Mouse (Mus musculus) embryonic facial prominence, embryonic 10.5 days (tissue): ENCODE data around the gene Exoc6b. TPM values are rescaled to one million over a fixed set of nuclear protein-coding genes. Genes with fewer than 3 reads are reported as not detected.

Source experiments
- DNase-seq: peaks from one replicate; pipeline ENCODE4 v3.0.0-alpha.2; 2017; ENCODE audit warnings: low spot score
- H3K27ac ChIP-seq: fragments of 300-500 bp; sonication (generic); replicated peaks from 2 replicates; pipeline ENCODE4 v1.5.1; 2016; ENCODE audit warnings: mild to moderate bottlenecking
- H3K27me3 ChIP-seq: fragments of 300-500 bp; sonication (generic); replicated peaks from 2 replicates; pipeline ENCODE4 v1.6.1; 2016; ENCODE audit warnings: low read depth, mild to moderate bottlenecking; ENCODE audit not compliant: poor library complexity, severe bottlenecking
- H3K36me3 ChIP-seq: fragments of 300-500 bp; sonication (generic); replicated peaks from 2 replicates; pipeline ENCODE4 v1.6.1; 2016; ENCODE audit warnings: mild to moderate bottlenecking, moderate library complexity
- H3K4me1 ChIP-seq: fragments of 300-500 bp; sonication (generic); 2 replicates; pipeline ENCODE4 v1.6.1; 2016
- H3K4me3 ChIP-seq: fragments of 300-500 bp; sonication (generic); 2 replicates; pipeline ENCODE4 v1.5.1; 2016; ENCODE audit warnings: mild to moderate bottlenecking, moderate library complexity
- H3K9me3 ChIP-seq: fragments of 300-500 bp; sonication (generic); 2 replicates; pipeline ENCODE4 v1.6.1; 2016; ENCODE audit warnings: mild to moderate bottlenecking
- WGBS: fragments of 180-500 bp; shearing (Covaris S2); methylation state at CpG from one replicate; pipeline ENCODE4 v1.1.7; 2016; 5-methylcytosine and 5-hydroxymethylcytosine counted together
- polyA plus RNA-seq: library from polyadenylated mRNA; unstranded; fragments of >200 nt; fragmentation: Nextera tagmentation; extraction: Ambion mirVana; gene quantifications from 2 replicates; pipeline ENCODE4 v1.2.1, GENCODE M21; 2016

Exoc6b gene
- polyA plus RNA-seq, 1 experiment from 2014 or later, result 27.4 TPM

- no peak for DNase-seq
- Histone ChIP-seq H3K36me3 (0 out of 2 replicates have a peak, but pooled peaks cover 3% of the 10 kb centered on the region), H3K9me3 (no peaks in the 10 kb centered on the region), H3K4me1 (no peaks in the 10 kb centered on the region), H3K27me3 (no peaks in the 10 kb centered on the region), H3K27ac (no peak overlapping the region), H3K4me3 (no peak overlapping the region)
These were observed 228.2 kb downstream of the Exoc6b start for GRCm38 (mm10) chr6:84841138-84841537.

GRCm38 (mm10) chr6:84807546-84807945 is 261.8 kb downstream of the Exoc6b start:
- DNase-seq, result no peak
- Histone ChIP-seq H3K27ac (no peak overlapping the region), H3K36me3 (peaks cover 4% of the 10 kb centered on the region; the same call in 1 of the 2 replicates), H3K4me1 (no peaks in the 10 kb centered on the region), H3K4me3 (no peak overlapping the region), H3K9me3 (no peaks in the 10 kb centered on the region), H3K27me3 (no peaks in the 10 kb centered on the region)
- 92% methylated on average over 7 of the region's 7 CpGs for WGBS

DNA sequence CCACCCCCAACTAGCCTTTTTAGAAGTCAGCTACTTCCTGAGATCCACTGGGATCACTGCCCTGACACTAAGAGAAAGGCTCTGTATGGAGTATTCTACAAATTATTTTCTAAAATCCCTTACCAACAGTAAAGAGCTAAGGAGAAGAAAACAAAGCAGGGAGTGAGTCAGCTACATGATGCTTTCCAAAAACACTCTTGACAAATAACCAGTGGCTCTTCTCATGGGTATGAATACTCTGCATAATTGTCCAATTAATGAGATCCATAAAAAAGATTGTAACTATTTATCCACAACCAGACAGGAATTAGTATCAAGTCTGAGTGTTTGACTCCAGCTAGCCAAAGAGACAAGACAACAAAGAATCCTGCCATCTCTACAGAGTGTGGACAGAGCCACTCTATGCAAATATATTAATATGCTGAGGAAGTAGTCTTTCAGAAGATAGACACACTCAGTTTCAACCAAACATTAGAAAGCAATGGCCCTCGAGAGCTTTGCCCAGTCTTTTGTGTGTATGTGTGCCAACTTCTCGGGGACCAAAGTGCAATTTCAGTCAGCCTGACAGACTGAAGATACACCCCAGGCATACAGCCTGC is 263.1 kb downstream of the Exoc6b start:
- WGBS, result 89% methylated on average over 2 of the region's 2 CpGs
- no peak for DNase-seq
- no peak overlapping the region for H3K27ac ChIP-seq
- H3K36me3 ChIP-seq, result no peaks in the 10 kb centered on the region
- no peaks in the 10 kb centered on the region for H3K27me3 ChIP-seq
- H3K4me3 ChIP-seq, result no peak overlapping the region
- H3K9me3 ChIP-seq, result no peaks in the 10 kb centered on the region
- H3K4me1 ChIP-seq, result no peaks in the 10 kb centered on the region

DNA sequence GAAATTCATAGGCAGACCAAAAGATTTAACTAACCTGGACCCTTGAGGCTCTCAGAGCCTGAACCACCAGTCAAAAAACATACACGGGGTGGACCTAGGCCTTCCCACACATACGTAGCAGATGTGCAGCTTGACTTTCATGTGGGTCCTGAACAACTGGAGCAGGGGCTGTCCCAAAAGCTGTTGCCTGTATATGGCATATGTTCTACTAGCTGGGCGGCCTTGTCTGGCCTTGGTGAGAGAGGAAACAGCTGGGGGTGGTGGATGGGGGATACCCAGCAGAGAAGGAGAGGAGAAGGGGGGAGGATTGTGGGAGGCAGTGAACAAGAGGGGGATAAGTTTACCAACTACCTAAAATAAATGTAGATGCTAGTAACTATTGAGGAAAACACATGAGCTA is 270.6 kb downstream of the Exoc6b start:
- Histone ChIP-seq H3K27ac (no peak overlapping the region), H3K9me3 (no peaks in the 10 kb centered on the region), H3K4me1 (peaks cover 29% of the 10 kb centered on the region), H3K27me3 (no peaks in the 10 kb centered on the region), H3K4me3 (no peak overlapping the region), H3K36me3 (no peaks in the 10 kb centered on the region)
- WGBS, result 85% methylated on average over 3 of the region's 3 CpGs
- no peak for DNase-seq

GRCm38 (mm10) chr6:84783994-84784393 is 285.3 kb downstream of the Exoc6b start:
- 77% methylated on average over 2 of the region's 2 CpGs for WGBS
- DNase-seq, result no peak

DNA sequence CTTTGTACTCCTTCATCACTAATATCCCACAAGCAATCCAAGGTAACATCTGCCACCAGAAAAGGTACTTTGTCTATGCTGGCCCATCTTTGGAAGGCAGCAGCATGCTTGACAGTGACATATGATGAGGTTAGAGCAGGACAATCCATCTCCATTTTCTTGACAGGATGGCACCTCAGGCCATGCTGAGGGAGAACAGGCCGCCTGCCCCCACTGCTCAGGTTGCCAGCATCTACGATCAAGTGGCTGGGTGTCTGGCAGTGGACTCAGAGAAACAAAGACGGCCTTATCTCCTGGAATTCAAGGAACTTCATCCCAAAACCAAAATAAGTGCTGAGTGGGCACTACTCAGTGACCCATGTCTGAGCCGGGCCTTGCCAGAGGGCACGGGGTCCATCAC is 289.3 kb downstream of the Exoc6b start:
- Histone ChIP-seq H3K27me3 (no peaks in the 10 kb centered on the region), H3K4me3 (no peak overlapping the region), H3K36me3 (no peaks in the 10 kb centered on the region), H3K9me3 (no peaks in the 10 kb centered on the region), H3K27ac (peak overlapping the region; percentile 37), H3K4me1 (peaks cover 25% of the 10 kb centered on the region)
- peak; percentile 42 for DNase-seq
- 28% methylated on average over 5 of the region's 5 CpGs for WGBS

More at GRCm38 (mm10) chr6:84783994-84784393, 285.3 kb downstream of the Exoc6b start:
- Histone ChIP-seq H3K36me3 (no peaks in the 10 kb centered on the region), H3K27ac (no peak overlapping the region), H3K9me3 (no peaks in the 10 kb centered on the region), H3K27me3 (no peaks in the 10 kb centered on the region), H3K4me3 (no peak overlapping the region), H3K4me1 (peaks cover 12% of the 10 kb centered on the region)

- H3K9me3 ChIP-seq, result no peaks in the 10 kb centered on the region
- H3K27me3 ChIP-seq, result no peaks in the 10 kb centered on the region
- H3K4me3 ChIP-seq, result no peak overlapping the region
- DNase-seq, result peak; percentile 13
- H3K4me1 ChIP-seq, result peaks cover 25% of the 10 kb centered on the region
- WGBS, result 70% methylated on average over 5 of the region's 5 CpGs
- peak overlapping the region; percentile 25; the same call in 1 of the 2 replicates for H3K27ac ChIP-seq
- no peaks in the 10 kb centered on the region for H3K36me3 ChIP-seq
These were observed 290.3 kb downstream of the Exoc6b start for GRCm38 (mm10) chr6:84778970-84779369.

GRCm38 (mm10) chr6:84775908-84776307 is 293.4 kb downstream of the Exoc6b start:
- no peak for DNase-seq
- H3K4me3 ChIP-seq, result no peak overlapping the region
- H3K9me3 ChIP-seq, result no peaks in the 10 kb centered on the region
- H3K27ac ChIP-seq, result no peak overlapping the region
- no peaks in the 10 kb centered on the region for H3K27me3 ChIP-seq
- H3K4me1 ChIP-seq, result peaks cover 31% of the 10 kb centered on the region
- WGBS, result 29% methylated on average over 1 of the region's 1 CpGs
- no peaks in the 10 kb centered on the region for H3K36me3 ChIP-seq

GRCm38 (mm10) chr6:84755266-84755665 is 314.0 kb downstream of the Exoc6b start:
- H3K27ac ChIP-seq, result no peak overlapping the region
- 67% methylated on average over 3 of the region's 3 CpGs for WGBS
- H3K4me3 ChIP-seq, result no peak overlapping the region
- no peaks in the 10 kb centered on the region for H3K4me1 ChIP-seq
- DNase-seq, result no peak
- no peaks in the 10 kb centered on the region for H3K27me3 ChIP-seq
- no peaks in the 10 kb centered on the region for H3K9me3 ChIP-seq
- H3K36me3 ChIP-seq, result no peaks in the 10 kb centered on the region

DNA sequence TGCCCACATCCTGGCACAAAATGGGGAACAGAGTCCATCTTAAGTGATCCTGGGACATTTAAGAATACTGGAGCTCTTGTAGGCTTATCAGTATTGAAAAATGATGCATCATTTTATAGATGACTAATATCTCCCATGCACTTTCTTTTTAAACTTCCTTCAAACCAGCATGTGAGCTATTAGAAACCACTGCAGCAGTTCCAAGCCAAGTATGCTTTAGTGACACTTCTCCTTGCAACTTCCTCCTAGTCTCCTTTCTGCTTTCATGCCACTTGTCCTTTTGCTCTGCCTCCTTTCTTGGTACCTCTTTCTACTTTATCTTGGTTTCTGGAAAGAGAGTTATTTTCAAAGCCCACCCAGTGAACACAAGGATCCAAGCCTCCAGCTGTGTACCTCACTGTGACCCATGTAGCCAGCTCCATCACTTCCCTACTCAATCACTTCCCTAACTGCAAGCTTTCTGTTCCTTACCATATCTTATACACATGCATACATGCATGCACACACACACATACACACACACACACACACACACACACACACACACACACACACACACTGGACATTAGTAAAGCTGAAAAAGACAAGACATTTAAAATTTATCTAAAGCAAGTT is 316.4 kb downstream of the Exoc6b start:
- Histone ChIP-seq H3K4me3 (no peak overlapping the region), H3K27ac (no peak overlapping the region), H3K4me1 (no peaks in the 10 kb centered on the region), H3K27me3 (no peaks in the 10 kb centered on the region), H3K9me3 (no peaks in the 10 kb centered on the region), H3K36me3 (no peaks in the 10 kb centered on the region)
- no peak for DNase-seq

DNA sequence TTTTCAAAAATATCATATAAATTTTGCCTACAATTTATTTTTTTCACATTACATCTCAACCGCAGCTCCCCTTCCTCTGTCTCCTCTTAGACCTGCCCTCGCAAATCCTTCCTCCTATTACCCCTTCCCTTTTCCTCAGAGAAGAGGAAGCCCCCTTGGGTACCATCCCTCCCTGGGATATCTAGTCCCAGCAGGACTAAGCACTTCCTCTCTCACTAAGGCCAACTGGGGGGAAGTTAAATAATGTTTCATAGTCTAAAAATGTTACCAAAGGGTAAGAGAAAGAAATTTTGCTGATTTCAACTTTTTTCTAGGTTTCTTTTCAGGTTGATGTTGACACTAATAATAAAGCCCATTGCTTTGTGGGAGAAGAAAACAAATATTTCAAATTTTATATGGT is 317.9 kb downstream of the Exoc6b start:
- 84% methylated on average over 2 of the region's 2 CpGs for WGBS
- H3K9me3 ChIP-seq, result no peaks in the 10 kb centered on the region
- no peak overlapping the region for H3K27ac ChIP-seq
- H3K27me3 ChIP-seq, result no peaks in the 10 kb centered on the region
- H3K36me3 ChIP-seq, result no peaks in the 10 kb centered on the region
- H3K4me3 ChIP-seq, result no peak overlapping the region
- no peak for DNase-seq
- H3K4me1 ChIP-seq, result 0 out of 2 replicates have a peak, but pooled peaks cover 4% of the 10 kb centered on the region

DNA sequence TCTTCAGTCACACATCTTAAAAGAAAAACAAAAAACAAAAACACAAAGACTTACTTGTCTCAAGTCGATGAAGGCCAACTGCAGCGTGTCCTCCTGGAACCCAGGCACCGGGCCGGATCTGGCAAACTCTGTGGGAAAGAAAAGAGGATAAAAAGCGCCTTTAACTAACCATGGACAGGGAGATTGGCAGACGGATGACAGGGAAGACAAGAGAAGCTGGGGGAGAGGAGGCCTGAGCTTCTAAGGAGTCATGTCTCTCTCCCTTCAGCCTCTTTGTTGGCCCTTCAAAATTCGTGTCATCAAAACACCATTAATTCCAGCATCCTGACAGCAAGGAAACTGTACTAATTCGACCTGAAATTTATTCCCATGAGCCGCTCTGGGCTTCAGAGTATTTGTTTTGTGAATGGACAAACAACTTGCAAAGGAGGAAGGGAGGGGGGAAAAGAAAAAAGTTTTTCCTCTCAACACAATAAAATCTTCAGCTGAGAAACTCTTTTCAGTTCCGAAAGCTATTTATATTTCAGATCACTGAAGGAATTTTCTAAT is 322.4 kb downstream of the Exoc6b start:
- Histone ChIP-seq H3K27ac (no peak overlapping the region), H3K4me1 (0 out of 2 replicates have a peak, but pooled peaks cover 12% of the 10 kb centered on the region), H3K36me3 (no peaks in the 10 kb centered on the region), H3K4me3 (no peak overlapping the region), H3K9me3 (no peaks in the 10 kb centered on the region), H3K27me3 (no peaks in the 10 kb centered on the region)
- 42% methylated on average over 10 of the region's 10 CpGs for WGBS
- DNase-seq, result peak; percentile 17
